Mouse (Mus musculus) frontal cortex, postnatal 36 days (tissue): ENCODE data around the gene Ergic3.
A peak's percentile ranks its signal among the peaks of the same experiment; 100 is the strongest.

ENCODE experiments used
- DNase-seq, 2 experiments: peaks; one replicate each; pipeline ENCODE4 v3.0.0; 2022; ENCODE audit warnings: low spot score in 2 of 2

Ergic3 gene

DNA sequence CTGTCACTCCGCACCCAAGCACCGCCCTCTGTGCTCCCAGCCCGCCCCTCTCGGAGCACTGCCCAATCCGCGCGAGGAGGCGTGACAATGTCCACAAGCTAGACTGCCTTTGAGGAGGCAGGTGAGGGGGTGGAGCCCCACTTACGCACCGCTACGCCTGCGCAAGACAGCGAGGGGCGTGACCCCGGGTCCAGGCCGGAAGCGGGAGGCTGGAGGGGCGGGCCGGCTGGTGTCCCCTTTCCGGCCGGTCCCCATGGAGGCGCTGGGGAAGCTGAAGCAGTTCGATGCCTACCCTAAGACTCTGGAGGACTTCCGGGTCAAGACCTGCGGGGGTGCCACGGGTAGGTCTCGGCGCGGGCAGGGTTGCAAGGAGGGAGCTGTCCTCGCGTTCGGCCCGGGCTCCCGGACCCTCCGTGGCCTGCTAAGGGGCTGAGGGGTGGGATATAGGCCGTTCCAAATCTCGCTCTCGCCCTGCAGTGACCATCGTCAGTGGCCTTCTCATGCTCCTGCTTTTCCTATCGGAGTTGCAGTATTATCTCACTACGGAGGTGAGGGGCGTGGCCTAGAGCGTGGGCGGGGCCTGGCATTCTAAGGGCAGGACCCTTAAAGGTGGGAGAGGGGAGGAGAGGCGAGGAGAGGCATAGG, at the start of gene Ergic3, which contains the start of gene 6430550D23Rik:
Gene Ergic3 (plus strand): TSS at position 158 of the 645 bp plus-strand sequence.
Gene 6430550D23Rik (minus strand): TSS at position 90 of the 645 bp plus-strand sequence.
- DNase-seq, result peak; percentile 95 to 98

DNA sequence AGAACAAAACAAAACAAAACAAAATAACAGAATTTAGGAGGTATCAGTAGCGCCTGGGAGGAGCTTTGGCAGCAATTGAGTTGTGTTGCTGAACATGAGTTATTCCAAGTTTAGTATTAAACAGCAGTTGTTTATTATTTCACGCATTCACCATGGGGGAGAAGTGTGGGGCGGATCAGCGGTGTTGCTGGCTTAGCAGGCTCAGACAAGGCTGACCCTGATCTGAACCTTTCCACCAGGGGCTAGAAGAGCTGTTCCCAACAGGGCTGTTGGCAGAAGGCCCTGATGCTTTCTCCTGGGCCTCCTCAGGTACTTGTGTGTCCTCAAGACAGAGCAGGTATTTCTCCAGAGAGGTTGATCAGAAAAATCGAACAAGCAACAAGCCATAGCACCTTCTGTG, 47.9 kb upstream of the Ergic3 start:
- no peak for DNase-seq

DNA sequence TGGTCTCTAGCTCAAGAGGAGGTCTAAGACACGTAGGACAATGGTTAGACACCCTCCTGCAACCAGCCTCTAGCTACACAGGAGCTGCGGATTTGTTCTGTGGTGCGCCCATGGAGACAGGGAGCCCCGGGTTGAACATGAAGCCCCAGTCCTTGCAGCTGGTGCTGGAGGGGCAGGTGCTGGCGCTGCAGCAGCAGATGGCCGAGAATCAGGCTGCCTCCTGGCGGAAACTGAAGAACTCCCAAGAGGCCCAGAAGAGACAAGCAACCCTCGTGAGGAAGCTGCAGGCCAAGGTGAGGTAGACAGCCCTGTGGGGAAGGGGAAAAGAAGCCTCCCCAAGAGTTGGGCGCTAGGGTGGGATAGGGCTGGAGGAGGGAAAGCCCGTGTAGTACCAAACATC, 46.0 kb upstream of the Ergic3 start:
- no peak for DNase-seq

DNA sequence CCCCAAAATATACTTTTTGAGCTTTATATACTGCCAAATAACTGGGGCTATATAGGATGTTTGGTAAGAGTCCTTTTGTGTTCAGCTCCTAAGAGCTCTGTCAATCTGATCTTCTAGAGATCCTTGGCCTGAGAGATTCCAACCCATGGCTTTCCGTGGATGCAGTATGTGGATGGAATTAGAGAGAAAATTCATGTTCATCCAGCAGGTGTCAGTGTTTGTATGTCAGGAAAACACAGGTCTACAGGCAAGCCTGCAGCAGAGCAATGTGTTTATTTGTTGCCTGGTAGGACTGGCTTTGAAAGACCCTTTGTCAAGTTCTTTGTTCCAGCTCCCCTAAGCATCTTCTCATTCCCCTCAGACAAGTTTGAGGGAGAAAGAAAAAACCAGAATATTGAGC, 44.9 kb upstream of the Ergic3 start:
- peak in 1 of 2 experiments; percentile 29 for DNase-seq

DNA sequence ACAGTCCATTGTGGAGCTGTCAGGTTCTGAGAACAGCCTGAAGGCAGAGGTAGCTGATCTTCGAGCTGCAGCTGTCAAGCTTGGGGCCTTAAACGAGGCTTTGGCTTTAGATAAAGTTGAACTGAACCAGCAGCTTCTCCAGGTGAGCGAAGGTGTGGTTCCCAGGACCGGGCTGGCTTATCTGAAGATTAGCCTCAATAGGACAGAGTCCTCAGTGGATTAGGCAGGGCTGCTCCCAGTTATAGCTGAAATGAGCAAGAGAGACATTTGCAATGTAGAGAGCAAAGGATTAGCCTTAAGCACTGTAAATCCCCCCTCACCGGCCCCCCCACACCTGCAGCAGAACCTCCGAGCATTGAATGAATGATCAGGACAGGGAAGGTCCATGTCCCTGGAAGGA, 34.5 kb upstream of the Ergic3 start:
- DNase-seq, result no peak

DNA sequence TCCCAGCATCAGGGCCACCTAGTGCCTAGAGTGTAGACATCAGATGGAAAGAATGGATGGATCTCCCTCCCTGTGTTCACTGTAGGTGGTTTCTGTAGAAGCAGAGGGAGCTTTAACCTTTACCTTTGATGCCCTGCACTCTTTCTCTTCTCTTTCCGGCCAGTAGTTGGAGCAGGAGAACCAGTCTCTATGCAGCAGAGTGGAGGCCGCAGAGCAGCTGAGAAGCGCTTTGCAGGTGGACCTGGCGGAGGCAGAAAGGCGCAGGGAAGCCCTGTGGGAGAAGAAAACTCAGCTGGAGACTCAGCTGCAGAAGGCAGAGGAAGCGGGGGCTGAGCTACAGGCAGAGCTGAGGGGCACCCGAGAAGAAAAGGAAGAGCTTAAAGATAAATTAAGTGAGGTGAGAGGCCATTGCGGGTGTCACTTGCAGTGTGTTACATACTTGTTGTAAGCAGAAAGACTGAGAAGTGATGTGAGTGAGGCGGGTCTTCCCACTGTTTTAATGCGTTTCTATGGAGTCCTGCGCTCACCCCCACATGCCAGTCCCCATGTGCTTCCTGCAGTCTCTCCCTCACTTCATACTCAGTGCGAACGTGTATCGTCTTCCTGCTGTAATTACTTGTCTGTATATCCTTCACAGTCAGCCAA, 33.6 kb upstream of the Ergic3 start:
- DNase-seq, result peak; percentile 15 to 22

DNA sequence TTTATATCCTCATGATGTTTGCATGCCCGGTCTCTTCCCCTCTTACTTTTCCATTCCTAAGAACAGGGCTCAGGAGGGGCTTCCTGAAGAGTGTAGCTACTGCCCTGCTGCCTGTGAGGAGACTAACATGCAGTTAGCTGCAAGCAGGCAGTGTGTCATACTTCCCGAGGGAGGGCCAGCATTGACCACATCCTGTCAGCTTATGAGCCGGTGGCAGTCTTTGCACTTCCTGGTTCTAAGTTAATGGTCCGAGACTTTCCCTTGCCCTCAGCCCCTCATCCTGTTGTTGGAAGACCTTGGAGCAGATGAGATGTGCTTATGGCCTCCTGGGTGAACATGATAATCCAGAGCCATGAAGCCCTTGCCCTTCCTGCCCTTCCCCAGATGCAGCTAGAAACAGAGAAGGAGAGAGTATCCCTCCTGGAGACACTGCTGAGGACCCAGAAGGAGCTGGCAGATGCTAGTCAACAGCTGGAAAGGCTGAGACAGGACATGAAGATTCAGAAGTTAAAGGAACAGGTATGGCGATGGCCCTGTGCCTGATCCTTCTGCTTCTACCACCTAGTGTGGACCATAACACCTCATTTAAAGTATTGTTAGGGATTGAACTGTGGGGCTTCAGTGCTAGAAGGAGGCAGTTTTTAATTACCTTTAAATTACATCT, 28.4 kb upstream of the Ergic3 start:
- DNase-seq, result no peak

DNA sequence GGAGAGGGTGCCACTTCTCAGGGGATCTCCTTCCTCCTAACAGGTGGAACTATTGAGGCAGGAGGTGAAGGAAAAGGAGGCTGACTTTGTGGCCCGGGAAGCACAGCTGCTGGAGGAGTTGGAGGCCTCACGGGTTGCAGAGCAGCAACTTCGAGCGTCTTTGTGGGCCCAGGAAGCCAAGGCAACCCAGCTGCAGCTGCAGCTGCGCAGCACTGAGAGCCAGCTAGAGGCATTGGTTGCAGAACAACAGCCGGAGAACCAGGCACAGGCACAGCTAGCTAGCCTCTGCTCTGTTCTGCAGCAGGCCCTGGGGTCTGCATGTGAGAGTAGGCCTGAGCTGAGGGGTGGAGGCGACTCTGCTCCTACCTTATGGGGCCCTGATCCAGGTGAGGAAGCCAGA, 22.1 kb upstream of the Ergic3 start:
- no peak for DNase-seq

DNA sequence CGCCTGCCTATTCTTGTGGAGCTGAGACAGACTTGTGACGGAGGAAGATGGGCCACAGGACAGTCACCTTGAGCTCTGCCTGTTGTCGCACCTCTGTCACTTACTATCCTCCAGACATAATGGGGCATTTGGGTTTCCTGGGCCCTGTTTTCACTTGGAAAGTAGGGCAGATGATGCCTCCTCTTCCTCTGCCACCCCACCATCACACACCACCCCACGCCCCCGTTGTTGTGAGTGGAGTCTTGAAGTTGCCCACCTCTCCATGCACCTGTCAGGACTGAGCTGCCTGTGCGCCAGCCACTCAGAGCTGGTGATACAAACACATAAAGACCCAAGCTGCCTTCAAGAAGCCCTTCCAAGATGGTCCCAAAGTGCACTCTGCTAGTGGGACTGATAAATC, 20.7 kb upstream of the Ergic3 start:
- DNase-seq, result no peak

DNA sequence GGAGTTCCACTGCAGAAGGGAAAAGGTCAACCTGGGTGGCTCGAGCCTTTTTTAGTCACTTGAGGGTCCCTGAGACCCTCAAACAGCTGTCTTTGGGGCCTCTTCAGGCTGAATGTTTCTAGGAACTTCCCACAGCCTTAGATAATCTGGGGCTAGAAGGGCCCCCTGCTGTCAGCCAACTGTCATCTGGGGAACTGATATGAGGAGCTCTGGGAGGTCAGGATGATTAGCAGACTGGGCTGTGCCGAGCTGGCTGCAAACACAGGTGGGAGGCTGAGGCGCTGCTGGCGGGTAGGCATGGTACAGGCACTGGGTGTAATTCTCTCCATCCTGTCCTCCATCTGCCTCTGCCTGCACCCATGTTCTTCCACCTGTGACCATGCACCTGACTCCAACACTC, 18.8 kb upstream of the Ergic3 start:
- DNase-seq, result no peak

DNA sequence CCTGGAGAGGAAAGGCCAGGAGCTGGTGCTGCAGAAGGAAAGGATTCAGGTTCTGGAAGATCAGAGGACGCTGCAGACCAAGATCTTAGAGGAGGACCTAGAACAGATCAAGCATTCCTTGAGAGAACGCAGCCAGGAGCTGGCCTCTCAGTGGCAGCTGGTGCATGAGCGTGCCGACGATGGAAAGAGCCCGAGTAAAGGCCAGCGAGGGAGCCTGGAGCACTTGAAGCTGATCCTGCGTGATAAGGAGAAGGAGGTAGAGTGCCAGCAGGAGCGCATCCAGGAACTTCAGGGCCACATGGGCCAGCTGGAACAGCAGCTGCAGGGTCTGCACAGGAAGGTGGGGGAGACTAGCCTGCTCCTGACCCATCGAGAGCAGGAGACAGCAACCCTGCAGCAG, 16.7 kb upstream of the Ergic3 start:
- DNase-seq, result no peak

DNA sequence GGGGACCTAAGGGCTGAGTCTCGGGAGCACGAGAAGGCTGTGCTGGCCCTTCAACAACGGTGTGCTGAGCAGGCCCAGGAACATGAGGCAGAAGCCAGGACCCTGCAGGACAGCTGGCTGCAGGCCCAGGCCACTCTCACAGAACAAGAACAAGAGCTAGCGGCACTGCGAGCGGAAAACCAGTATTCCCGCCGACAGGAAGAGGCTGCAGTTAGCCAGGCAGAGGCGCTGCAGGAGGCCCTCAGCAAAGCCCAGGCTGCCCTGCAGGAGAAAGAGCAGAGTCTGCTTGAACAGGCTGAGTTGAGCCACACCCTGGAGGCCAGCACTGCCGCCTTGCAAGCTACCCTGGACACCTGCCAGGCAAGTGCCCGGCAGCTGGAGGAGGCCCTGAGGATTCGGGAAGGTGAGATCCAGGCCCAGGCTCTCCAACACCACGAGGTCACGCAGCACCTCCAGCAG, 16.0 kb upstream of the Ergic3 start:
- peak; percentile 19 to 53 for DNase-seq

DNA sequence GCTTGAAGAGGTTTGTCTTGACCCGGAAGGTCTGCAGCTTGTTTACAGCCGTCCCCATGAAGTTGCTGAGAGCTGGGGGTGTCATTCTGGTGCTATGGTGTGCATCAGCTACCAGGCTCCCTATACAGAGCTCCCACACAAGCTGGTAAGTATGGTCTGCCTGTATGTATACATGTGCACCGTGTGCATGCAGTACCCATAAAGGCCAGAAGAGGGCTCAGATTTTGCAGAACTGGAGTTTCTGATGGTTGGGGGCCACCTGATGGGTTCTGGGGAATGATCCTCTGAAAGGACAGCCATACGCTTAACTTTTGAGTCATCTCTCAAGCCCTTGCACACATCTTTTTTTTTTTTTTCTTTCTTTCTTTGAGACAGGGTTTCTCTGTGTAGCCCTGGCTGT, 2.5 kb upstream of the Ergic3 start:
- DNase-seq, result no peak

DNA sequence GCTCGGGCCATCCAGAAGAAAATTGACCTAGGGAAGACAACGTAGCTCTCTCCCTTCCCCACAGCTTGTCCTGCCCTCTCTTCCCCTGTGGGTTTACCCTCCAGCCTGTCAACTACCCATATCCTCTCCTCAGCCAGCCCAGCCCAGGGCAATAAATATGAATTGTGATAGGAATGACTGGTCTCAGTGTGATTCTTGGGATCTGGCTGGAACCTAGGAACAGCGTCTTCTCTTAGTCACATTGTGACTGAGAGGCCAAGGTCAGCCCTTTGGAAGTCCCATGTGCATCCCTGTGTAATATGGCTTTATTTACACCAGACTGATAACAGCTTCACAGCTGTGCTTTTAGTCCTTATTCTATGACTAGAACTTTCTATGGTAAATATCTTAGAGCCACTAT, 10.3 kb downstream of the Ergic3 start:
- no peak for DNase-seq

DNA sequence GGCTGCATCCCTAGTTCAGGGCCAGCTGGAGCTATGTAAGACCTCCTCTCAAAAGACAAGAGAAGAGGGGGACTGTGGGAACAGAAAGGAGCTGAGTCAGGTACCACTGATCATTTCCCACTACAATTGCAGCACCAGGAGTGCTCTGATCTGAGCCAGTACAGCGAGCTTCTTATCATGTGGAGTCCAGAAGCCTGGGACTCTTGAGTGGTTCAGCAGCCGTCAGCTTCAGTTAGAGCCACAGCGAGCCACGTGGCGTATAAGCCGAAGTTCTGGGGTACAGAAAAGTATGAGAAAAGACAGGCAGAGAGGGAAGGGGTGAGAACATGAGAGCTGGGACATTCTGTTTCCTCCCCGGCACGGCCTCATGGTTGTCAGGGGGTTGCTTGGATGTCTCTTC, 13.4 kb downstream of the Ergic3 start:
- no peak for DNase-seq

DNA sequence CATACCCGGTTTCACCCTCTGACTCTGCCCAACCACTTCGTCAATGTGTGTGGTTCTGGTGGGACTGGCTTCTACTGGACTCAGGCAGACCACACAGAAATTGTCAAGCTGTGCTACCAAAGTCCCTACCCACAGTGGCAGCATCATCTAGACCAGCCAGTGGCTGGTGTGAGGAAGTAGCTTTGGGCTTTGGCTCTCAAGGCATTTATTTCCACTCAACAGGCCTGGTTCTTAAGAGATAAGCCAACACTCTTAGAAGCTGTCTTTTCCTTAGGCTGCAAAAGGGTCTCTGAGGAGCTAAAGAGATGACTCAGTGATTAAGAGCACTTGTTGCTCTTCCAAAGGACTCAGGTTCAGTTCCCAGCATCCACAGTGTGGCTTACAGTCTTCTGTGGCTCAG, 13.9 kb downstream of the Ergic3 start:
- no peak for DNase-seq

DNA sequence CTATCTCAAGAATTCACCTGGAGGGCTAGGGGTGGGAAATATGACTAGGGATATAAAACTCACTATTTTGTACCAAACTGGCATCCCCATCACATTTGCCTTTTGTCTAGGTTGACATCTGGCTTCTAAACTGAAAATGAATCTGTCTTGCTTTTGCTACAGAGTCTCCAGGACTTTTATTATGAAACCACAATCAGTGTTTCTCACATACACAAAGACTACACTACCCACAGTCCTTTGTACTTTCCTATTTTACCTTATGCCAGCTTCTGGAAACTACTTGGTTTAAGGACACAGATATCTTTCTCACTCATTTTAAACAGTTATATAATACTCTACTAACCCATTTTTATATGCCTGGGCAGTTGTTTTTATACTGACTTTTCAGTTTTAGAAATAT, 17.6 kb downstream of the Ergic3 start:
- DNase-seq, result no peak

DNA sequence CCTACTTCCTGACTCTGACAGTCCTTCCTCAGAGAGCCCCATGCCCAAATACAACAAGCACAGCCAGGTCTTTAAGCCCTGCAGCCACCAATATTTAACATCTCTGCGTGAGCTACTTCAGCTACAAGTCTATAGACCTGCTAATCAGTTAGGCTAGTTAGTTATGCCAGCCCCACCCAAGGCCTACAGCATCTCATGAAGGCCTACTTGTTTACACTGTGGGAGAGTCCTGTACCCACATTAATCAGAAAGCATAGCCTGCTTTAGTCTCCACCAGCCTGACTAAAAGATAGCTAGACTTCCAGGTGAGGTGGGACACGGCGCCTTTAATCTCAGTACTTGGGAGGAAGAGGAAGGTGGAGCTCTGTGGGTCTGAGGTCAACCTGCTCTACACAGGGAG, 31.5 kb downstream of the Ergic3 start:
- DNase-seq, result no peak

DNA sequence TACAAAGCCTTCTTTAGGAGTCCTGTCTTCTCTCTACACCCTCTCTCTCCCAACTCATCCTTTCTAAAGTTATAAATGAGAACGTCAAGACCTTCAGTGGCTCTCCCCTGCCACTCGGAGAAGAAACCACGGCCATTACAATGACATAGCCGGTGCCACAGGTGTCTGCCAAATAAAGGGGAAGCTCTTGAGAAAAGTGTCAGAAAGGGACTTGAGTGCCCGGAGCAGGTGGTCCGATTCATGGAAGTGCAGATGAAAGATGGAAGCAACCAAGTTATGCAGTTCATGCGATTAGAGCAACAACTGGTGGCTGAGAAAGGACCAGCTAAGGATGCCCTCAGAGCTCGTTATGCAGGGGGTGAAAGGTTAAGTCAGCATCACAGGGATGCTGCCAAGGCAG, 35.1 kb downstream of the Ergic3 start:
- DNase-seq, result no peak

DNA sequence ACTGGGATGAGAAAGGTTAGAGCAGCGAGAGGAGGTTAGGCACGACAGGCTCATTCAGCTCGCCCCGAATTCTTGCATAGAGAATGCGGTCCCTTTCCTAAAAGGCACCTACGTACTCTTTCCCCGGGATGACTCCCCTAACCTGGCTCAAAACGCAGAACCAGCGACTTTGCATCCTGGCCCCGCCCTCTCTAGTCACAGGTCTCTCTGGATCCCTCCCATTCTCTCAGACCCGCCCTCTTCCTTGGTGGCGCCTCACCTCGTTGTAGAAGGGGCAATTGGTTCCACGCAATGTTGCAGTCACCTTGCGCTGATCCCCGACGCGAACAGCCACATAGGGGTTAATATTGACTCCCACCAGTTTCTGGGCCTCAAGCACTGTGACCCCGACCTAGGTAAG, 40.1 kb downstream of the Ergic3 start:
- no peak for DNase-seq

DNA sequence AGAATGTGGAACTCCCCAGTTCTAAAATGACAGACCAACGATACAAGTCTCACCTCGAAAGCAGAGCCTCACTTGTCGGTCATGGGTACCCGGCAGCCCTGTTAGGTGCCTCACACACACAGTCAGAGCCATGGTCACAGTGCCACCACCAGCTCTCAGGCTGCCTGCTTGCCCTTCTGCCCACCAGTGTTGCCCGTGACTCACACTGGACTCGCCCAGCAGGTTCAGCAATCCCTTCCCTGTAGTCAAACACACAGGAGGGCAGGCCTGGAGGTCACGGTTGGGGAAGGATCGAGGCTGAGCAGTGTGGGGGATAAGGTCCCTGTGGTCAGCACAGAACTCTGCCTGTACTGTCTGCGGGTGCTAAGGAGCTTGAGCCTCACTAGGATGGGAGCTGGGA, 45.0 kb downstream of the Ergic3 start, which contains the start of gene Fer1l4:
Gene Fer1l4 (minus strand): TSS at position 132 of the 400 bp plus-strand sequence.
- no peak for DNase-seq

DNA sequence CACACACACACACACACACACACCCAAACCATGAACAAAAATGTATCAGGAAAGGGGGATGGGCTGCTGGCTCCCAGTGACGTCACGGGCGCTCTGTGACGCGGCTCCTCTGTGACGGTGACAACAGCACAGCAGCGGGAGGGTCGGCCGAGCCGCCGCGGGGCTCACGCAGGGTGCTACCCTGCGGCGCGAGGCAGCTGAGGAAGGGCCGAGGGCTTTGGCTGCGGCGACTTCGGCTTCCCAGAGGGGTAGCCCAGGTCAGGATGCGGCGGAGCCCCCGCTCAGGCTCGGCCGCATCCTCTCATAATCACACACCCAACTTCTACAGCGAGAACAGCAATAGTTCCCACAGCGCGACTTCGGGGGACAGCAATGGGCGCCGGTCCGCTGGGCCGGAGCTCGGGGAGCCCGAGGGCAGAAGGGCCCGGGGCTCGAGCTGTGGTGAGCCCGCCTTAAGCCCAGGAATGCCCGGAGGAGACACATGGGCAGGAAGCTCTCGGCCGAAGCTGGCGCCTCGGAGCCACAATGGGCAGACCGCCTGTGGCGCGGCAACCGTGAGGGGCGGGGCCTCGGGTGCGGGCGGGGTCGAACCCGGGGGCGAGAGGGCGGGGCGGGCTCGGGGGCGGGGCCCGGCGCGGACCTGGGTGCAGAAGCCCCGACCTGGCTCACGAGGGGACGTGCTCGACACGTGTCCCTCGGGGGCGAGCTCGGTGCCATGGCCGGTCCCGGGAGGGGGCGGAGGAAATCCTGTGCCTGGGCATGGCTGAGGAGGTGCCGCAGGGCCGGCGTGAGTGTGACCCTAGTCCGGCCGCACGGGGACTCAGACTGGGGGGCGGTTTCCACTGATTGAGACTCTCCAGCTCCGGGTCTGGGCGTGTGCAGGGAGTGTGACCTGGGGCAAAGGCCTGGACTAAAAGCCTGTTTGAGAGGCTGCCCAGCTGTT, 57.5 kb downstream of the Ergic3 start, which contains the start of gene Spag4:
Gene Spag4 (plus strand): TSS at position 77 of the 943 bp plus-strand sequence.
- DNase-seq, result peak; percentile 61 to 62
